Comparison of ENCODE assay signal across 12 mouse cellular contexts in the genomic region with DNA sequence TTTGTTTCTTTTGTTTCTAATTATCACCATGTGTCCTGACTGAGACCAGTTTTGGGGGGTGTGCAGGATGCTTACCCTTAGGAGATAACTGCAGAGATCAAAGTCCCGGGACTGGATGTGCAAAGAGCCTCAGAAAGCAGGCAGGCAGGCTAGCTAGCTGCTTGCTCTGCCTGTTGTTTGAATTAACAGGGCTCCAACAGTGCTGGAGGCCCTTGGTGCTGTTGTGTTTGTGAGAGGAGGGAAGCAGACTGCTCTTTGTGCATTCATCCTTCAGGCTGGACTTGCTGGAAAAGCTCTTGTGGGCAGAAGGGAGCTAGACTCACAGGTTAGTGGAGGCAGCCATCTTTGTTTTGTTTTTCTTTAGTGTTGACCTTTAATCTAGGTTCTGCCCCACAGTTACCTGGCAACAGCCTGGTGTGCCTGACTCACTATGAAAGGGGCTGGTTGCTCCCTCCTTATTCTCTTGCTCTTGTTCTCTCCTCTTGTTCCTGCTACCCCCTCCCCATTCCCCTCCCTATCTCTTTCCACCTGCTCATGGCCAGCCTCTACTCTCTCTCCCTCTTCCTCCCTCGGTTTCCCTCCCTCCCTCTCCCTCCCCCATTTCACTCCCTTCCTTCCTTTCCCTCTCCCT.
DNase-seq lines count a peak whose midpoint lies in the region; ATAC-seq lines count a peak whose summit lies in the region.
"Had no signal": no experiment of that assay in that cellular context is flagged by ENCODE, and none has a peak within 500 bp of the region (broad histone marks: within the 10 kb centered on the region; RNA-seq: fewer than 3 reads in every experiment).

No protein-coding gene starts in this region.

- H3K36me3 ChIP-seq in hindbrain, embryonic 15.5 days: no peaks in the 10 kb centered on the region
- H3K36me3 ChIP-seq in midbrain, embryonic 15.5 days (replicated peaks): no peaks in the 10 kb centered on the region
- H3K36me3 ChIP-seq: limb, embryonic 15.5 days had no signal

- 14% methylated on average over 2 of the region's 2 CpGs for WGBS in hindbrain, embryonic 15.5 days
- 10% methylated on average over 2 of the region's 2 CpGs for WGBS in midbrain, embryonic 15.5 days

- no peak overlapping the region for H3K9ac ChIP-seq in hindbrain, embryonic 15.5 days
- H3K9ac ChIP-seq in midbrain, embryonic 15.5 days: no peak overlapping the region
- H3K9ac ChIP-seq: limb, embryonic 15.5 days had no signal

- H3K4me2 ChIP-seq in hindbrain, embryonic 15.5 days: no peak overlapping the region
- no peak overlapping the region for H3K4me2 ChIP-seq in midbrain, embryonic 15.5 days
- H3K4me2 ChIP-seq: limb, embryonic 15.5 days had no signal

- DNase-seq in R1 (ENCODE audit: low read depth, low spot score): peak; percentile 79
- peak; percentile 24 for DNase-seq in embryo, embryonic 11 days
- DNase-seq in gastrocnemius, postnatal 4 days (ENCODE audit: low spot score in 2 of 2): no peak
- DNase-seq in kidney, postnatal 25 days: no peak
- no peak for DNase-seq in ovary, postnatal 36 days (ENCODE audit: low spot score)
- DNase-seq: adrenal gland, adult 8-10 months; cerebellum, postnatal 36 days; heart, postnatal 36 days; thymus, adult 18-20 months had no signal

- no peak; the same call in 1 of the 2 replicates for ATAC-seq in hindbrain, embryonic 15.5 days (ENCODE audit: low FRiP score, low read depth)
- ATAC-seq in midbrain, embryonic 15.5 days (replicated peaks): peak; percentile 57

- peaks cover 24% of the 10 kb centered on the region for H3K4me1 ChIP-seq in hindbrain, embryonic 15.5 days (replicated peaks)
- H3K4me1 ChIP-seq in midbrain, embryonic 15.5 days: peaks cover 20% of the 10 kb centered on the region

- H3K9me3 ChIP-seq in hindbrain, embryonic 15.5 days: no peaks in the 10 kb centered on the region
- H3K9me3 ChIP-seq in midbrain, embryonic 15.5 days: no peaks in the 10 kb centered on the region
- H3K9me3 ChIP-seq: limb, embryonic 15.5 days had no signal

- H3K27me3 ChIP-seq in hindbrain, embryonic 15.5 days: no peaks in the 10 kb centered on the region
- no peaks in the 10 kb centered on the region for H3K27me3 ChIP-seq in midbrain, embryonic 15.5 days (replicated peaks)
- H3K27me3 ChIP-seq: limb, embryonic 15.5 days had no signal

- no peak overlapping the region for H3K4me3 ChIP-seq in hindbrain, embryonic 15.5 days
- H3K4me3 ChIP-seq in midbrain, embryonic 15.5 days: no peak overlapping the region
- H3K4me3 ChIP-seq: limb, embryonic 15.5 days had no signal

- peak overlapping the region; percentile 12; the same call in 1 of the 2 replicates for H3K27ac ChIP-seq in hindbrain, embryonic 15.5 days (replicated peaks)
- H3K27ac ChIP-seq in midbrain, embryonic 15.5 days: peak overlapping the region; percentile 74
- H3K27ac ChIP-seq: limb, embryonic 15.5 days had no signal

Comparison
In these comparisons a context has a peak if more than half of its experiments do, and no peak if none do; other contexts are left out.
1. DNase-seq: peak in R1 (single experiment) and embryo, embryonic 11 days (single experiment); none in gastrocnemius, postnatal 4 days (0 of 2), kidney, postnatal 25 days (0 of 2) and ovary, postnatal 36 days (single experiment).